Mouse (Mus musculus) activated CD4-positive, CD25-positive, alpha-beta regulatory T cell, adult 4 months (primary cell): ENCODE data around the gene Erf. TPM values are rescaled to one million over a fixed set of nuclear protein-coding genes. Genes with fewer than 3 reads are reported as not detected.

Experiments
- ATAC-seq: one replicate; pipeline ENCODE4 v1.8.0; 2017
- polyA plus RNA-seq, 2 experiments: library from polyadenylated mRNA; unstranded; fragments of 100-300 nt; shearing (Covaris generic); gene quantifications; one replicate each; pipeline ENCODE4 v1.2.1; 2017

Erf gene
- polyA plus RNA-seq, 2 experiments from 2014 or later = 0.28 to 0.38 TPM

DNA sequence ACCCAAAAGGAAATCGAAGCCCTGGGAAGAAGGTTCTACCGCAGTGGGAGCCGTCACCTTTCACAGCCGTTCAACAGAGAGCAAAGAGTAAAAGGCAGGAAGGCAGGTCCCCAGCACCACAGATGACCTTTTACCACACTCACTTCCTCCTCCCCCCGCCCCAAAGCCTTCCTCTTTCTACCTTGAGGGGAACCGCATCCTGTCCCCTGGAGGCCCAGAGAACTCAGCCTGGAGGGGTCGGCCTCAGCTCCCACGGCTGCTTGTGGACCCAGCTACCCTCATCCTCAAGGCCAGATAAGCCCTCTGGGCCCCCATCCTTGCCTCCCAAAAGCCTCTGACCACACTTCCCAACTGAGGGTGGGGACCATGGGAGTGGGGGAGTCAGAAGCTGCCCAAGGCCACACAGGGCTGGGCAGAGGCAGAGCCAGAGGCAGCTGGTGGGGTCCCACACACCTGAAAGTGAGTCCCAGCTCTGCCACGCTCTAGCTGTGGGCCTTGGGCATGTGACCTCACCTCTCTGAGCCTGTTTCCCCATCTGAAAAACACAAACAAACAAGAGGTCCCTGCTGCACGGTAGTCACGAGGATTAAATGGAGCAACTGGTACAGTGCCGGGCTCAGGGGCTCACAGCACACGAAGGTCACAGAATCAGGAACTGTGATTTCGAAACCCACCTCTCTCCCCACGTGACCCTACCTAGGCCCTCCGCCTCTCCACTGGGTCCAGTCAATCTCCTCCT, 45.0 kb downstream of the Erf start:
- peak; percentile 82 for ATAC-seq

GRCm38 (mm10) chr7:25203624-25204023, 46.9 kb downstream of the Erf start:
- ATAC-seq = no peak

- no peak for ATAC-seq
Measured at GRCm38 (mm10) chr7:25197384-25198018, 53.1 kb downstream of the Erf start.

DNA sequence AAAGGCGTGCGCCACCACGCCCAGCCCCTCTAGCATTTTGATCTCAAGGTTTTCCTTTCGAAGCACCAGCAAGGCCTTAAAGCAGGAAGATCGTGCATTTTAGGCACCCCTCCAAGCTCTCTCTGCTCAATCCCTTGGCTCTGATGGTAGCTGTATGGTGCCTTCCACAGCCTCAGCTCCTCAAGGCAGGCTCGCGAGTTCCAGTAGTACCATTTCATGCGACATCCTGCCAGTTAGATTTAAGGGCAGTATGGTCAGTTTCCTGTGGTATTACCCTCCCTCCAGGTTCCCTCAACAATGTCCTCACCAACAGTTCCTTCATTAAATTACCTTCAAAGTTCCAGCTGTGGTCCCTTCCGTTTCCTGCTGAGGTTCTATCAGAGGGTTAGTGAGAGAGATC, 54.5 kb downstream of the Erf start:
- ATAC-seq = no peak

GRCm38 (mm10) chr7:25195148-25195547, 55.4 kb downstream of the Erf start:
- ATAC-seq = no peak

Other genes starting within 250 kb of the Erf start
- gene Atp1a3, start 244.8 kb downstream of the Erf start, polyA plus RNA-seq = under 1 TPM; 0.65 to 0.92 TPM
- 1 to 10 TPM; 2.2 to 2.4 TPM for gene Grik5, start 178.4 kb downstream of the Erf start, polyA plus RNA-seq
- gene Zfp574, start 178.2 kb downstream of the Erf start, polyA plus RNA-seq = 10 to 100 TPM in 1 of 2 experiments, 1 to 10 TPM in 1; 8.9 to 14.2 TPM
- 10 to 100 TPM; 19.1 to 25.3 TPM for gene Pou2f2, start 71.0 kb downstream of the Erf start, polyA plus RNA-seq
- 10 to 100 TPM; 26.7 to 31.8 TPM for gene Dedd2, start 30.1 kb downstream of the Erf start, polyA plus RNA-seq
- gene Zfp526, start 29.3 kb downstream of the Erf start, polyA plus RNA-seq = 1 to 10 TPM; 2.6 to 4.0 TPM
- 1 to 10 TPM; 8.9 to 9.8 TPM for gene Gsk3a, start 12.9 kb downstream of the Erf start, polyA plus RNA-seq
- gene Cic, start 16.9 kb upstream of the Erf start, polyA plus RNA-seq = 10 to 100 TPM; 23.2 to 26.0 TPM
- gene Pafah1b3, start 47.2 kb upstream of the Erf start, polyA plus RNA-seq = 10 to 100 TPM; 16.8 to 30.7 TPM
- not detected for gene Prr19, start 50.6 kb upstream of the Erf start, polyA plus RNA-seq
- not detected for gene Tmem145, start 55.3 kb upstream of the Erf start, polyA plus RNA-seq
- under 1 TPM in 1 of 2 experiments, not detected in 1; 0.03 TPM for gene Megf8, start 66.4 kb upstream of the Erf start, polyA plus RNA-seq
- not detected for gene Cnfn, start 119.0 kb upstream of the Erf start, polyA plus RNA-seq
- 10 to 100 TPM in 1 of 2 experiments, 1 to 10 TPM in 1; 8.5 to 10.7 TPM for gene Lipe, start 147.9 kb upstream of the Erf start, polyA plus RNA-seq
- not detected for gene Cxcl17, start 162.1 kb upstream of the Erf start, polyA plus RNA-seq
- gene Ceacam1, start 226.8 kb upstream of the Erf start, polyA plus RNA-seq = under 1 TPM in 1 of 2 experiments, not detected in 1; 0.33 TPM